Mouse (Mus musculus): Measurements from ENCODE around the gene Tspan8.

- TF ChIP-seq POLR2A (IDR thresholded peaks at IDR 0.05; ENCODE audit: low read depth, low read length) = no peak
- no peak for TF ChIP-seq CTCF (IDR thresholded peaks at IDR 0.05; ENCODE audit: extremely low read depth, insufficient read length, insufficient replicate concordance, low read depth, low read length)
Measured at GRCm38 (mm10) chr10:115846930-115847329, 30.3 kb downstream of the Tspan8 start.

All from small intestine, adult 2 months (tissue).